Mouse (Mus musculus): ENCODE results near the gene Fam19a4.
"Not testable (repeated sequence)": the region's sequence is repeated elsewhere in the genome, so short reads cannot be mapped to it uniquely, and the experiment has no call there.

- not testable (repeated sequence) for TF ChIP-seq CTCF, POLR2A (IDR thresholded peaks at IDR 0.05; ENCODE audit: insufficient read depth, low read depth, low read length)
Observed at GRCm38 (mm10) chr6:96876651-96877050, 183.6 kb downstream of the Fam19a4 start.

All from olfactory bulb, adult 2 months (tissue).